Mouse (Mus musculus) heart, embryonic 14.5 days (tissue): ENCODE data around the gene Ptgs2. TPM values are rescaled to one million over a fixed set of nuclear protein-coding genes. Genes with fewer than 3 reads are reported as not detected.

Experiments
- ATAC-seq: fragments of 200-750 bp; cut with Nextera tagmentation; 2 replicates; pipeline ENCODE4 v1.8.0; 2017; ENCODE audit warnings: low read depth, moderate TSS enrichment; ENCODE audit not compliant: insufficient number of reproducible peaks, insufficient read depth, low FRiP score
- H3K27ac ChIP-seq, 2 experiments: fragments of 200-500 bp in 1 of 2; fragments of 300-500 bp in 1 of 2; sonication (generic) in 1 of 2; replicated peaks in 1 of 2; 2 replicates each; pipeline ENCODE4 v1.5.1; 2012 to 2014; ENCODE audit warnings: low read depth in 2 of 2, low read length in 2 of 2, control low read depth in 1 of 2, mild to moderate bottlenecking in 1 of 2, mixed read lengths in 1 of 2; ENCODE audit not compliant: control insufficient read depth in 1 of 2, insufficient read depth in 1 of 2
- H3K27me3 ChIP-seq: fragments of 300-500 bp; sonication (generic); 2 replicates; pipeline ENCODE4 v1.6.1; 2014; ENCODE audit warnings: mild to moderate bottlenecking, low read length, control low read depth; ENCODE audit not compliant: control insufficient read depth, insufficient read depth
- H3K36me3 ChIP-seq: fragments of 300-500 bp; sonication (generic); 2 replicates; pipeline ENCODE4 v1.6.1; 2014; ENCODE audit warnings: mild to moderate bottlenecking, control low read depth, low read length, mixed read lengths; ENCODE audit not compliant: control insufficient read depth, insufficient read depth
- H3K4me1 ChIP-seq, 2 experiments: fragments of 200-500 bp in 1 of 2; fragments of 300-500 bp in 1 of 2; sonication (generic) in 1 of 2; 2 replicates each; pipeline ENCODE4 v1.6.1; 2012 to 2014; ENCODE audit warnings: low read length in 2 of 2, control low read depth in 1 of 2, mixed read lengths in 1 of 2; ENCODE audit not compliant: control insufficient read depth in 2 of 2, insufficient read depth in 2 of 2
- H3K4me2 ChIP-seq: fragments of 300-500 bp; sonication (generic); 2 replicates; pipeline ENCODE4 v1.6.1; 2014; ENCODE audit warnings: mild to moderate bottlenecking, low read length
- H3K4me3 ChIP-seq, 2 experiments: fragments of 200-500 bp in 1 of 2; fragments of 300-500 bp in 1 of 2; sonication (generic) in 1 of 2; 2 replicates each; pipeline ENCODE4 v1.5.1; 2012 to 2014; ENCODE audit warnings: low read length in 2 of 2, mild to moderate bottlenecking in 2 of 2, control low read depth in 1 of 2, low read depth in 1 of 2, moderate library complexity in 1 of 2; ENCODE audit not compliant: control insufficient read depth in 1 of 2, insufficient read depth in 1 of 2
- H3K9ac ChIP-seq: fragments of 300-500 bp; sonication (generic); 2 replicates; pipeline ENCODE4 v1.6.1; 2014; ENCODE audit warnings: mild to moderate bottlenecking, low read length
- H3K9me3 ChIP-seq: fragments of 300-500 bp; sonication (generic); 2 replicates; pipeline ENCODE4 v1.6.1; 2016; ENCODE audit warnings: low read length, control low read depth; ENCODE audit not compliant: control insufficient read depth
- WGBS: fragments of 180-500 bp; shearing (Covaris S2); extraction: QIAGEN DNeasy Blood & Tissue Kit; methylation state at CpG from one replicate; pipeline ENCODE4 v1.1.7; 2014; 5-methylcytosine and 5-hydroxymethylcytosine counted together
- microRNA-seq: library from miRNA; unstranded; fragments of <30 nt; microRNA quantifications from one replicate; pipeline ENCODE4, GENCODE M21; 2016
- polyA plus RNA-seq: library from polyadenylated mRNA; unstranded; fragments of >200 nt; fragmentation: Nextera tagmentation; extraction: Ambion mirVana; gene quantifications from 2 replicates; pipeline ENCODE4 v1.2.1, GENCODE M21; 2014

The Ptgs2 gene
- polyA plus RNA-seq, 1 experiment from 2014 or later, result 0.07 TPM

DNA sequence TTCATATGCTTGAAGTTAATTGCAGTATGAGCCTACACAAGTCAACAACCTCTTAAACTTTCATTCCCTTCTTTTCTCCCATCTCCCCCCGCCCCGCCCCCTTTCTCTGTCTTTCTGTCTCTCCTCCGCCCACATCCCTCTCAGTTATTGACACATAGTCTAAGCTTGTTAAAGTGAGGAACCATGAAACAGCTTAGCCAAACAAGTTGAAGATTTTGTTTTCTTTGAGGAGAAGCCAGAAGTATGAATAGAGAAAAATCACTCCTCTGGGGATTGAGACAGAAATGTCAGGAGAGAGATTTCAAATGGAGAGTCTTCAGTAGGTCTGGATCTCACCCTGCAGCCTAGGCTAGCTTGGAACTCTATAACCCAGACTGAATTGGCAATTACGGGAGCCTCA, 47.4 kb downstream of the Ptgs2 start:
- WGBS, result 76% methylated on average over 4 of the region's 4 CpGs
- Histone ChIP-seq H3K4me3 (no peak overlapping the region), H3K9me3 (no peaks in the 10 kb centered on the region), H3K4me2 (no peak overlapping the region), H3K4me1 (no peaks in the 10 kb centered on the region), H3K27me3 (no peaks in the 10 kb centered on the region), H3K36me3 (no peaks in the 10 kb centered on the region), H3K9ac (no peak overlapping the region), H3K27ac (no peak overlapping the region)
- ATAC-seq, result no peak

DNA sequence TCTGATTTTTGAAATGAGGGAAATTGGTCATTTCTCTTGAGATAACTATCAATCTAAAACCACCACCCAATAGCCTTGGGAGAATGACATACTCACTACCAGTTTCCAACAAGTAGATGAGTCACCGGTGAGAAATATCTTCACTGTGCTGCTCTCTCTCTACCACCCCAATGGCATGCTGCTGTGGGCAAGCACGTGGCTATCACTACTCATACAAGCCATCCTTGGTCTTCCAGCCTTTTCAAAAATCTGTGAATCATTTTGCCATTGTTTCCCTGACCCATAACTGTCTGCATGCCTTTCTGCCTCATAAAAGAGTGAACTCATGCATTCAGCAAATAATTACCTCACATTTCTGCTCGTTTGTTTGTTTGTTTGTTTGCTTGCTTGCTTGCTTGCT, 51.6 kb downstream of the Ptgs2 start:
- H3K9me3 ChIP-seq, result no peaks in the 10 kb centered on the region
- no peak overlapping the region for H3K4me3 ChIP-seq
- H3K4me2 ChIP-seq, result no peak overlapping the region
- no peaks in the 10 kb centered on the region for H3K27me3 ChIP-seq
- no peak for ATAC-seq
- WGBS, result 58% methylated on average over 3 of the region's 3 CpGs
- H3K27ac ChIP-seq, result no peak overlapping the region
- H3K36me3 ChIP-seq, result no peaks in the 10 kb centered on the region
- no peaks in the 10 kb centered on the region for H3K4me1 ChIP-seq
- H3K9ac ChIP-seq, result no peak overlapping the region

Small RNAs within 50 kb of the gene (microRNA-seq; reads per million reads assigned to microRNA genes)
- gene Gm44329, result not detected

Other genes starting within 250 kb of the Ptgs2 start
- 4.2 and 4.8 TPM in 2 replicates for gene Pla2g4a, start 138.7 kb upstream of the Ptgs2 start, polyA plus RNA-seq
- not detected in 2 replicates for gene Pdc, start 219.4 kb downstream of the Ptgs2 start, polyA plus RNA-seq